In genomic region chr2:29705493-29705892, GRCm38 (mm10) we compare ENCODE assay signal across 20 mouse cellular contexts. TPM values are rescaled to one million over a fixed set of nuclear protein-coding genes. Genes with fewer than 3 reads are reported as not detected.
A peak's percentile ranks its signal among the peaks of the same experiment; 100 is the strongest.
DNase-seq lines count a peak whose midpoint lies in the region; TF ChIP-seq lines count a peak whose summit lies in the region.
"Had no signal": no experiment of that assay in that cellular context is flagged by ENCODE, and none has a peak within 500 bp of the region (broad histone marks: within the 10 kb centered on the region; RNA-seq: fewer than 3 reads in every experiment).

No protein-coding gene starts in this region.

- no peaks in the 10 kb centered on the region for H3K4me1 ChIP-seq in kidney, adult 2 months (ENCODE audit: control insufficient read depth, insufficient read depth, low read length)
- H3K4me1 ChIP-seq: embryonic facial prominence, embryonic 12.5 days; forebrain, embryonic 13.5 days; heart, embryonic 15.5 days had no signal

- no peaks in the 10 kb centered on the region for H3K27me3 ChIP-seq in kidney, adult 2 months (replicated peaks; ENCODE audit: control insufficient read depth, insufficient read depth, low read length)
- H3K27me3 ChIP-seq: embryonic facial prominence, embryonic 12.5 days; forebrain, embryonic 13.5 days; heart, embryonic 15.5 days; hindbrain, embryonic 12.5 days had no signal

- H3K36me3 ChIP-seq in kidney, adult 2 months (ENCODE audit: control insufficient read depth, insufficient read depth, low read length), result no peaks in the 10 kb centered on the region

- DNase-seq in gastrocnemius, adult 18-20 months (ENCODE audit: low spot score), result peak; percentile 78
- DNase-seq in gastrocnemius, postnatal 4 days (ENCODE audit: low spot score in 2 of 2), result no peak
- DNase-seq in urinary bladder, postnatal 14 days (ENCODE audit: low spot score), result peak; percentile 13
- no peak for DNase-seq in urinary bladder, postnatal 10 days (ENCODE audit: low spot score)
- DNase-seq in gastrocnemius, adult 8-10 months (ENCODE audit: low spot score in 2 of 2), result peak; percentile 56 to 71
- no peak for DNase-seq in kidney, adult 2 months
- DNase-seq in heart, adult 9 months (ENCODE audit: low spot score in 2 of 2), result no peak
- no peak for DNase-seq in spleen, postnatal 14 days (ENCODE audit: low spot score in 2 of 2)
- DNase-seq: adrenal gland, adult 8-10 months; kidney, adult 8-10 months; lung, embryonic 14.5 days; right cerebral cortex, adult 18-20 months; thymus, adult 2 months had no signal

- TF ChIP-seq POLR2A in kidney, adult 2 months (IDR thresholded peaks at IDR 0.05; ENCODE audit: low read depth, low read length), result no peak

- H3K27ac ChIP-seq in kidney, adult 2 months (ENCODE audit: insufficient read depth, low read depth, low read length), result no peak overlapping the region
- H3K27ac ChIP-seq: embryonic facial prominence, embryonic 12.5 days; forebrain, embryonic 13.5 days; heart, embryonic 15.5 days; hindbrain, embryonic 12.5 days; left cerebral cortex, adult 2 months had no signal

- no peak overlapping the region for H3K4me3 ChIP-seq in kidney, adult 2 months (ENCODE audit: insufficient read depth, low read depth, low read length)
- H3K4me3 ChIP-seq: embryonic facial prominence, embryonic 12.5 days; forebrain, embryonic 13.5 days; heart, embryonic 15.5 days; hindbrain, embryonic 12.5 days; left cerebral cortex, adult 2 months had no signal

- 89% methylated on average over 3 of the region's 3 CpGs for WGBS in kidney, adult 2 months

- TF ChIP-seq CTCF in kidney, adult 2 months (conservative IDR thresholded peaks at IDR 0.05; ENCODE audit: insufficient read depth, insufficient read length, low read depth, low read length), result no peak

RNA-seq across cellular contexts. Expression of gene Gm13420, which starts 46.0 kb away (rescaled TPM):
- not detected for total RNA-seq in gastrocnemius, adult 18-20 months (2021)
- not detected for total RNA-seq in gastrocnemius, postnatal 4 days (2021)
- total RNA-seq in gastrocnemius, adult 8-10 months (2022), result not detected
- polyA plus RNA-seq in kidney, adult 2 months (2012; rRNA removed), result 6.1 and 9.4 TPM in 2 replicates
- polyA plus RNA-seq: embryonic facial prominence, embryonic 12.5 days; forebrain, embryonic 13.5 days; heart, embryonic 15.5 days; hindbrain, embryonic 12.5 days had no signal

RNA-seq across cellular contexts. Expression of gene Gm13547, which starts 53.6 kb away (rescaled TPM):
- total RNA-seq in gastrocnemius, adult 18-20 months (2021), result not detected
- total RNA-seq in gastrocnemius, postnatal 4 days (2021), result not detected
- not detected for total RNA-seq in gastrocnemius, adult 8-10 months (2022)
- polyA plus RNA-seq in kidney, adult 2 months (2012; rRNA removed), result not detected in 2 replicates
- total RNA-seq: adrenal gland, adult 8-10 months; left cerebral cortex, adult 2 months; liver, adult 2 months had no signal
- polyA plus RNA-seq: embryonic facial prominence, embryonic 12.5 days; heart, embryonic 15.5 days; hindbrain, embryonic 12.5 days; large intestine, adult 2 months; liver, adult 2 months; lung, embryonic 14.5 days; thymus, adult 2 months had no signal

Comparison
In these comparisons a context has a peak if more than half of its experiments do, and no peak if none do; other contexts are left out.
1. DNase-seq: peak in gastrocnemius, adult 18-20 months (single experiment), urinary bladder, postnatal 14 days (single experiment) and gastrocnemius, adult 8-10 months (2 of 2); none in gastrocnemius, postnatal 4 days (0 of 2), urinary bladder, postnatal 10 days (single experiment), kidney, adult 2 months (single experiment), heart, adult 9 months (0 of 2) and spleen, postnatal 14 days (0 of 2).